Mouse (Mus musculus) Patski (cell line): ENCODE data around the gene Cela2a. TPM values are rescaled to one million over a fixed set of nuclear protein-coding genes. Genes with fewer than 3 reads are reported as not detected.

Source experiments
- ATAC-seq: fragments of 100-300 bp; one replicate; pipeline ENCODE4 v1.8.0; 2021
- CTCF ChIA-PET: fragments of 350-600 bp; sonication (Branson Sonifier 250); formaldehyde crosslinking; loops from one replicate; lab custom pipeline; 2022; ENCODE audit warnings: inconsistent platforms; lab: Charles Lee
- POLR2A ChIA-PET: fragments of 350-600 bp; sonication (Branson Sonifier 250); formaldehyde crosslinking; loops from one replicate; lab custom pipeline; 2022; ENCODE audit warnings: antibody characterized with exemption, inconsistent platforms; lab: Charles Lee
- DNase-seq: peaks from one replicate; pipeline ENCODE4 v3.0.0-alpha.2; 2011; ENCODE audit warnings: low read depth, low spot score
- H3K27me3 ChIP-seq: fragments of 371-371 bp; one replicate; pipeline ENCODE4 v1.5.1; 2021
- CTCF ChIP-seq: fragments of 100-300 bp; IDR thresholded peaks from one replicate; pipeline ENCODE4 v1.5.1; 2021
- in situ Hi-C: fragments of 300-500 bp; cut with MboI; formaldehyde crosslinking; loops from 3 replicates; pipeline ENCODE4 v1.11.1; 2018; ENCODE audit warnings: low pct_unique_long_range_greater_than_20kb, mixed read lengths
- polyA plus RNA-seq: library from polyadenylated mRNA; unstranded; gene quantifications from one replicate; pipeline ENCODE4 v1.2.3, GENCODE M21; 2021

The Cela2a gene
- polyA plus RNA-seq, 1 experiment from 2014 or later, result not detected

DNA sequence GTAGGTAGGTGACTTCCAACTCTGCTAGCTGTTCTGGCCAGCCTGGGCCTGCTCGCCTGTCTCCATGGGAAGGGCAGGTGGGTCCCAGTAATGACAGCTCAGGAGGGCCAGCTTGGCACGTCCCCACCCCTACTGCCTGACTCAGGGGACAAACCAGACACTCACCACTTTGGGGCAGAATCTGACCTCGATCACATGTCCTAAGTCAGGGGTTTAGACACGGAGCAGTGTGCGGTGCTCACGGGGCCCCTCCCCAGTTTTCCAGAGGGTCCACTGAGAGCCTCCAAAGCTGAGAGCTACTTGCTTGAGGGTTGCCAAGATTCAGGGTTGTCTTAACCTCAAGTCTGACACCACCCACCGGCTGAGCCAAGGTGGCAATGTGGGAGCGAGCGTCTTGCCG, 42.1 kb upstream of the Cela2a start:
- POLR2A ChIA-PET, result no interaction called here
- H3K27me3 ChIP-seq, result no peaks in the 10 kb centered on the region
- CTCF ChIA-PET, result interaction anchor here (2.0 to 2.5 kb wide), 2 partner anchors 87 to 90 kb away, joined by 5 to 9 read pairs; no protein-coding TSS in a partner anchor
- in situ Hi-C loops, result no loop called here
- no peak for ATAC-seq
- TF ChIP-seq CTCF, result no peak
- no peak for DNase-seq

DNA sequence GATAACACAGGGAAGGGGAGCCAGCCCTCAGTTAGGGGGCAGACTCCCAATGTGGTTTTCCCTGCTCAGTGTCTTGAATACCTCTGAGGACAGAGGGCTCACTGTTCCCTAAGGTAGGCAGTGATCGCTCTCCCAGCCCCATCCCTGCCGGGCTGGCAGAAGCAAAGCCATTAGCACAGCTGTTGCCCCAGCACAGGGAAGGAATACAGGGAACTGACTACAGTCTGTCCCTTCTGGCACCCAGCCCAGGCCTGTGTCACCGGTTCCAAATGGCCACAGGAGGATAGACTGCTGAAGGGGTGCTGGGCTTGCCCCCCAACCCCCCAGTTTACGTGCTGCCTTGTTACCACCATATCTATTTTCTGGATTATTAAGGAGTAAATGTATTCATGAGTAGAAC, 41.5 kb upstream of the Cela2a start:
- no peak for TF ChIP-seq CTCF
- ATAC-seq, result peak; percentile 41
- H3K27me3 ChIP-seq, result no peaks in the 10 kb centered on the region
- in situ Hi-C loops, result no loop called here
- ChIA-PET CTCF (interaction anchor here (1.0 to 2.5 kb wide), 3 partner anchors 13 to 90 kb away, joined by 3 to 9 read pairs (median 5); no protein-coding TSS in a partner anchor), POLR2A (interaction anchor here (1.0 kb wide), 1 partner anchor 62 kb away, joined by 4 read pairs; no protein-coding TSS in a partner anchor)
- DNase-seq, result no peak

DNA sequence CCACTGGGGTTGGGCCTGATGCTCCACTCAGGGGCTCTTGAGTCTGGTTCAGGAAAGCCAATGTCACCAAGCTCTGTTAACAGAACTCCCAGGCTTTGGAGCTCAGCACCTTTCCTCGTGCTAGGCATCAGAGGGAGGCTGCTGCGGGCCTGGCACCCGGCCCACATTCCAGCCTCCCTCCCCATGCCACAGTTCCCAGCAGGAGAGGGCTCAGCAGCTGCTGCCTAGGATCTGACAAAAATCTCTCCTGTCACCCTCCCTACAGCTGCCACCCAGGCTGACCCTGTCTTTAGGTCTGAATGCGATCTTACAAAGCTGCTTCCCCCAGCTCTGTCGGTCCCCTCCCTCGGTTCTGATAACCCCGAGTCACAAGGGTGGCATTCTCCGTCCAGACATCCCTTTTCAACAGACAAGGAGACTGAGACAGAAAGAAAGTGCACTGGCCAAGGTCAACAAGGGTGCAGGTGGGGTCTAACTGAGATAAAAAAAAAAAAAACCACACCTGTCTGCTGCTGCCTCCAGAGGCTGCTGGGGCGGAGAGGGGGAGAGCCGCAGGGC, 41.1 kb upstream of the Cela2a start:
- TF ChIP-seq CTCF, result no peak
- DNase-seq, result no peak
- ATAC-seq, result peak; percentile 83
- in situ Hi-C loops, result no loop called here
- ChIA-PET POLR2A (interaction anchor here (1.0 kb wide), 1 partner anchor 62 kb away, joined by 4 read pairs; no protein-coding TSS in a partner anchor), CTCF (interaction anchor here (1.0 to 2.5 kb wide), 5 partner anchors 14 to 109 kb away, joined by 3 to 9 read pairs (median 5); no protein-coding TSS in a partner anchor)
- no peaks in the 10 kb centered on the region for H3K27me3 ChIP-seq

GRCm38 (mm10) chr4:141865600-141865999, 39.6 kb upstream of the Cela2a start:
- ATAC-seq (no peak), DNase-seq (no peak)
- ChIA-PET POLR2A (interaction anchor here (1.2 kb wide), 1 partner anchor 89 kb away, joined by 5 read pairs; no protein-coding TSS in a partner anchor), CTCF (interaction anchor here (1.7 to 2.1 kb wide), 2 partner anchors 12 to 111 kb away, joined by 5 to 6 read pairs; no protein-coding TSS in a partner anchor)
- in situ Hi-C loops, result no loop called here
- no peak for TF ChIP-seq CTCF
- H3K27me3 ChIP-seq, result no peaks in the 10 kb centered on the region

- DNase-seq, result no peak
- ChIA-PET CTCF (interaction anchor here (2.1 kb wide), 1 partner anchor 12 kb away, joined by 6 read pairs; no protein-coding TSS in a partner anchor), POLR2A (no interaction called here)
- H3K27me3 ChIP-seq, result no peaks in the 10 kb centered on the region
- ATAC-seq, result no peak
- no peak for TF ChIP-seq CTCF
- in situ Hi-C loops, result no loop called here
Measured at GRCm38 (mm10) chr4:141865006-141865405, 39.0 kb upstream of the Cela2a start.

GRCm38 (mm10) chr4:141864506-141864905, 38.5 kb upstream of the Cela2a start:
- TF ChIP-seq CTCF, result no peak
- DNase-seq (no peak), ATAC-seq (no peak)
- ChIA-PET CTCF (no interaction called here), POLR2A (no interaction called here)
- in situ Hi-C loops, result no loop called here
- no peaks in the 10 kb centered on the region for H3K27me3 ChIP-seq

DNA sequence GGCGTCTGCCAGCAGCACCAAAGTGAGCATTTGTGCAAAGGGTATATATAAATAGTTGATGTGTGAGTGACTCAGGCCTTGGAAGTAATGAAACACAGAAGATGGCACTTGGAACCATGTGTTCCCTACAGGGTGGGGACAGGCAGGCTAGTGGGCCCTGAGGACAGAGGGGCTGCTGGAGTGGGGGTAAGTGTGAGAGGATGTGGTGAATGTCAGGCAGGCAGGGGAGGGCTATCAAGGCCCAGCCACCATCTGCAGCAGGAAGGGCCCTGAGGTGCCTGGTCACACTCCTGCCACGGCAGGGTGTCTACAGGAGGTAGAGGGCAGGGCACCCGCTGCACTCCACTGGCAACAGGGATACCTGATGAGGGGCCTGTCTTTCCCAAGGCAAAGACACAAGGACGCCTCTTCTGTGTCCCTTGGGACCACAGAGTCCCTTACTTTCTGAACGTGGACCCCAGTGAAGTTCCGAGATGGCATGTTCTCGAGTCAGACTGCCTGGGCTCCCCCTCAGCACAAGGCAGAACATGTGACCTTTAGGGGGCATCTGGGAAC, 37.8 kb upstream of the Cela2a start:
- ATAC-seq, result no peak
- ChIA-PET POLR2A (no interaction called here), CTCF (no interaction called here)
- no peak for TF ChIP-seq CTCF
- no peaks in the 10 kb centered on the region for H3K27me3 ChIP-seq
- in situ Hi-C loops, result no loop called here
- DNase-seq, result no peak

- POLR2A ChIA-PET, result no interaction called here
Measured at GRCm38 (mm10) chr4:141862867-141863266, 36.9 kb upstream of the Cela2a start.

DNA sequence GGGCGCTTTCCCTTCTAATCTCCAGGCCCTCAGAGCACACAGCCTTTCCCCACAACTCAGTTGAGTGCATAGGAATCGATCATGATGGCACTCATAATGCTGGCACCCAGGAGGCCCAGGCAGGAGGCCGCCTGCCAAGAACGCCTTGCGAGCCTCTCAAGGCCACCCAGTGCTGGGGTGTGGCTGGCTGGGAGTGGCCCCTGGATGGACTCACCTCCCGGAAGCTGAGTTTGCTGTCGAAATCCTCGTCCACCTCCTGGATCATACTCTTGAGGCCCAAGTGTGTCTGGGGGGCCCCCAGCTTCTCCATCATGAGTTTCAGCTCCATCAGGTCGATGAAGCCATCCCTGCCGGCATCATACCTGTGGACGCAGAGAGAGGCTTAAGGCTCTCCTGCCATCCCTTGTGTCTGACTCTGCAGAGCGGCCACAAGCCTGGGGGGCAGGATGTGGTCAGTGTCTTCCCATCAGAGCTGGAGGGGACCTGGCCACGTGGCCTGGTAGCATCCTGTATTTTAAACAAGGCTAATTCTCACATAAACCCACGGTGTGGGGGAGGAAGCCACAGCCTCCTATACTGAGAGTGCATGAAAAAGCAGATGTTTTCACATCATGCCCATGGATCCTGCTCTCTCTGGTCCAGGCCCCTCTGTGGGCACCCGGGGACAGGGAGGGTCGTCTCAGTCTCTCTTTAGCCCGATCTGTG, 35.8 kb upstream of the Cela2a start:
- DNase-seq, result no peak
- H3K27me3 ChIP-seq, result no peaks in the 10 kb centered on the region
- POLR2A ChIA-PET, result interaction anchor here (0.7 kb wide), 1 partner anchor 879 kb away, joined by 3 read pairs; no protein-coding TSS in a partner anchor
- TF ChIP-seq CTCF, result no peak
- no peak for ATAC-seq
- CTCF ChIA-PET, result no interaction called here
- in situ Hi-C loops, result no loop called here

More at GRCm38 (mm10) chr4:141862867-141863266, 36.9 kb upstream of the Cela2a start:
- CTCF ChIA-PET, result no interaction called here
- H3K27me3 ChIP-seq, result no peaks in the 10 kb centered on the region
- DNase-seq, result no peak
- no peak for TF ChIP-seq CTCF
- ATAC-seq, result no peak
- in situ Hi-C loops, result no loop called here

- ATAC-seq, result no peak
- no peaks in the 10 kb centered on the region for H3K27me3 ChIP-seq
- no peak for TF ChIP-seq CTCF
- ChIA-PET CTCF (no interaction called here), POLR2A (no interaction called here)
- no peak for DNase-seq
- in situ Hi-C loops, result no loop called here
Measured at GRCm38 (mm10) chr4:141860246-141860841, 34.4 kb upstream of the Cela2a start.
